Mouse (Mus musculus): ENCODE results near the gene Lman2l. TPM values are rescaled to one million over a fixed set of nuclear protein-coding genes. Genes with fewer than 3 reads are reported as not detected.

Gene Lman2l
- polyA plus RNA-seq, 1 experiment from 2014 or later, result 9.9 TPM

- Histone ChIP-seq H3K4me3 (ENCODE audit: low read depth, low read length) (no peak overlapping the region), H3K27ac (ENCODE audit: low read depth) (peak overlapping the region; percentile 73), H3K36me3 (replicated peaks; ENCODE audit: insufficient read depth, low read length) (peaks cover 5% of the 10 kb centered on the region), H3K4me2 (ENCODE audit: low read depth, low read length) (no peak overlapping the region), H3K27me3 (ENCODE audit: insufficient read depth, low read length) (no peaks in the 10 kb centered on the region), H3K9me3 (ENCODE audit: low read length) (no peaks in the 10 kb centered on the region), H3K9ac (replicated peaks) (no peak overlapping the region), H3K4me1 (ENCODE audit: insufficient read depth) (peaks cover 14% of the 10 kb centered on the region)
- ATAC-seq, result no peak
- TF ChIP-seq EP300 (IDR thresholded peaks at IDR 0.05; ENCODE audit: low read depth) (no peak), CTCF (IDR thresholded peaks at IDR 0.05; ENCODE audit: low read depth) (no peak)
- no peak for DNase-seq
- 27% methylated on average over 5 of the region's 5 CpGs for WGBS (ENCODE audit: insufficient replicate concordance)
Measured at GRCm38 (mm10) chr1:36446106-36446824, 1.2 kb upstream of the Lman2l start.

GRCm38 (mm10) chr1:36445508-36445907 is 437 bp upstream of the Lman2l start:
- Histone ChIP-seq H3K4me2 (ENCODE audit: low read depth, low read length) (peak overlapping the region; percentile 96), H3K27ac (ENCODE audit: low read depth) (peak overlapping the region; percentile 73), H3K4me1 (ENCODE audit: insufficient read depth) (peaks cover 14% of the 10 kb centered on the region), H3K9ac (replicated peaks) (no peak overlapping the region), H3K36me3 (replicated peaks; ENCODE audit: insufficient read depth, low read length) (peaks cover 6% of the 10 kb centered on the region), H3K4me3 (ENCODE audit: low read depth, low read length) (peak overlapping the region; percentile 94), H3K9me3 (ENCODE audit: low read length) (no peaks in the 10 kb centered on the region), H3K27me3 (ENCODE audit: insufficient read depth, low read length) (no peaks in the 10 kb centered on the region)
- DNase-seq (no peak), ATAC-seq (no peak)
- 45% methylated on average over 8 of the region's 8 CpGs for whole genome bisulfite sequencing (ENCODE audit: insufficient replicate concordance)
- no peak for TF ChIP-seq CTCF (IDR thresholded peaks at IDR 0.05; ENCODE audit: low read depth)
- no peak for TF ChIP-seq EP300 (IDR thresholded peaks at IDR 0.05; ENCODE audit: low read depth)

GRCm38 (mm10) chr1:36441101-36441500 is 4.0 kb downstream of the Lman2l start:
- ATAC-seq (no peak), DNase-seq (no peak)
- peaks cover 14% of the 10 kb centered on the region for H3K4me1 ChIP-seq (ENCODE audit: insufficient read depth)
- no peak overlapping the region for H3K4me3 ChIP-seq (ENCODE audit: low read depth, low read length)
- H3K36me3 ChIP-seq (replicated peaks; ENCODE audit: insufficient read depth, low read length), result peaks cover 32% of the 10 kb centered on the region
- no peak overlapping the region for H3K27ac ChIP-seq (ENCODE audit: low read depth)
- no peak overlapping the region for H3K4me2 ChIP-seq (ENCODE audit: low read depth, low read length)
- WGBS (ENCODE audit: insufficient replicate concordance), result 79% methylated on average over 4 of the region's 4 CpGs
- H3K9ac ChIP-seq (replicated peaks), result no peak overlapping the region
- TF ChIP-seq CTCF (IDR thresholded peaks at IDR 0.05; ENCODE audit: low read depth) (no peak), EP300 (IDR thresholded peaks at IDR 0.05; ENCODE audit: low read depth) (no peak)
- H3K9me3 ChIP-seq (ENCODE audit: low read length), result no peaks in the 10 kb centered on the region
- H3K27me3 ChIP-seq (ENCODE audit: insufficient read depth, low read length), result no peaks in the 10 kb centered on the region

- H3K27ac ChIP-seq (ENCODE audit: low read depth), result no peak overlapping the region
- 79% methylated on average over 3 of the region's 3 CpGs for WGBS (ENCODE audit: insufficient replicate concordance)
- no peak for ATAC-seq
Measured at GRCm38 (mm10) chr1:36437223-36437622, 7.8 kb downstream of the Lman2l start.

GRCm38 (mm10) chr1:36436515-36436914 is 8.6 kb downstream of the Lman2l start:
- DNase-seq, result no peak
- Histone ChIP-seq H3K27me3 (ENCODE audit: insufficient read depth, low read length) (no peaks in the 10 kb centered on the region), H3K4me3 (ENCODE audit: low read depth, low read length) (no peak overlapping the region), H3K9ac (replicated peaks) (no peak overlapping the region), H3K36me3 (replicated peaks; ENCODE audit: insufficient read depth, low read length) (peaks cover 50% of the 10 kb centered on the region), H3K4me1 (ENCODE audit: insufficient read depth) (no peaks in the 10 kb centered on the region), H3K9me3 (ENCODE audit: low read length) (no peaks in the 10 kb centered on the region), H3K4me2 (ENCODE audit: low read depth, low read length) (no peak overlapping the region), H3K27ac (ENCODE audit: low read depth) (no peak overlapping the region)
- 79% methylated on average over 6 of the region's 6 CpGs for WGBS (ENCODE audit: insufficient replicate concordance)
- ATAC-seq, result no peak
- no peak for TF ChIP-seq EP300 (IDR thresholded peaks at IDR 0.05; ENCODE audit: low read depth)

More at GRCm38 (mm10) chr1:36437223-36437622, 7.8 kb downstream of the Lman2l start:
- Histone ChIP-seq H3K9me3 (ENCODE audit: low read length) (no peaks in the 10 kb centered on the region), H3K4me2 (ENCODE audit: low read depth, low read length) (no peak overlapping the region), H3K27me3 (ENCODE audit: insufficient read depth, low read length) (no peaks in the 10 kb centered on the region), H3K4me3 (ENCODE audit: low read depth, low read length) (no peak overlapping the region), H3K4me1 (ENCODE audit: insufficient read depth) (no peaks in the 10 kb centered on the region), H3K9ac (replicated peaks) (no peak overlapping the region), H3K36me3 (replicated peaks; ENCODE audit: insufficient read depth, low read length) (peaks cover 46% of the 10 kb centered on the region)
- no peak for DNase-seq
- no peak for TF ChIP-seq CTCF (IDR thresholded peaks at IDR 0.05; ENCODE audit: low read depth)
- no peak for TF ChIP-seq EP300 (IDR thresholded peaks at IDR 0.05; ENCODE audit: low read depth)

- Histone ChIP-seq H3K9ac (replicated peaks) (no peak overlapping the region), H3K4me3 (ENCODE audit: low read depth, low read length) (no peak overlapping the region), H3K36me3 (replicated peaks; ENCODE audit: insufficient read depth, low read length) (peaks cover 54% of the 10 kb centered on the region), H3K27me3 (ENCODE audit: insufficient read depth, low read length) (no peaks in the 10 kb centered on the region), H3K4me1 (ENCODE audit: insufficient read depth) (no peaks in the 10 kb centered on the region), H3K27ac (ENCODE audit: low read depth) (no peak overlapping the region), H3K9me3 (ENCODE audit: low read length) (no peaks in the 10 kb centered on the region), H3K4me2 (ENCODE audit: low read depth, low read length) (no peak overlapping the region)
- 73% methylated on average over 4 of the region's 4 CpGs for WGBS (ENCODE audit: insufficient replicate concordance)
- no peak for TF ChIP-seq CTCF (IDR thresholded peaks at IDR 0.05; ENCODE audit: low read depth)
- TF ChIP-seq EP300 (IDR thresholded peaks at IDR 0.05; ENCODE audit: low read depth), result no peak
- no peak for DNase-seq
- ATAC-seq, result no peak
Measured at GRCm38 (mm10) chr1:36435071-36435470, 10.0 kb downstream of the Lman2l start.
